Mouse (Mus musculus) right cerebral cortex, postnatal 4 days (tissue): ENCODE measurements around the gene Smu1.

Source experiments
- DNase-seq: peaks from one replicate; pipeline ENCODE4 v3.0.0-alpha.2; 2022

The Smu1 gene

DNA sequence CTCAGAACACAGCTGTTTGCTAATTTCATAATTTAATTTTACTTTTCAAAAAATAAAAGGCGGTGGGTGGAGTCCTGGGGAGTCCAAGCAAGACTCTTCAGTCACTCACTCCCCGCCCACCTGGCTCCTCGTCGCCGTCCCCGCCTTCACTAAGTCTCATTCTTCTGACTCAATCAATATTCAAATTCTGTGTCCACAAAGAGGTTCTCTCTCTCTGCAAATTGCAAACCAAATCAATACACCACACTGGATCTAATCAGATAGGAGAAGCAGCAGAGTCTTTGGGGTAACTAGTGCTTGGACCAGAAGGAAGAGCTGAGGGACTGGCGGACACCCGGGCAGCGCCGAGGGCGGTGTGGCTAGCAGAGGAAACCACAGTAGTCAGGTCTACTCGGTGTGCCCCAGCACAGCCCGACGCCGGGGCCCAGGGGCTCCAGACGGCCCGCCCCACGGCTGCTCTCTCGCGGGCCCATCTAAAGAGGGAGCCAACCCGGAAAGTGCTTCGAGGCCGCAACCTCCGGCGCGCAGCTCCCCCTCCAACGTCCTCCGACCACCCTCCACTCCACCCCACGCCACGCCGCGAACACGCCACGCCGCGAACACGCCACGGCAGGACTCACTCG, 455 bp downstream of the Smu1 start:
- no peak for DNase-seq

DNA sequence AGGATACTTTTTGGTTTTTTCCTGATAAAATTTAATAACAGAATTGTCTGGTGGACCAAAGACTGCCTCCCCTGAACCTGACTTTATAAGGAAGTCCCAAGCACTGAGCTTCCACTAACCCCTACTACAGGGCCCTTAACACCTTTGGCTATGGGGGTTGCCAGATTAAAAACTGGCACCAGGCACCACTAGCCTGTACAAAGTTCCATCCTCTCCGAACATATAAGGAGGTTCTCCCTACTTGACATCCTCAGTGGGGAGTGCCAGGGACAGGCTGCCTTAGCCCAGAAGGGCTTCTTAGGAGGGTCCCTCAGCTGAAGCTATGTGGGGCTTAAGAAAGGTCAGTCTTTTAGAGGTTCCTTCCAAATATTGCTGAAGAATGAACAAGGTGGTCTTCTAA, 22.4 kb downstream of the Smu1 start:
- no peak for DNase-seq

DNA sequence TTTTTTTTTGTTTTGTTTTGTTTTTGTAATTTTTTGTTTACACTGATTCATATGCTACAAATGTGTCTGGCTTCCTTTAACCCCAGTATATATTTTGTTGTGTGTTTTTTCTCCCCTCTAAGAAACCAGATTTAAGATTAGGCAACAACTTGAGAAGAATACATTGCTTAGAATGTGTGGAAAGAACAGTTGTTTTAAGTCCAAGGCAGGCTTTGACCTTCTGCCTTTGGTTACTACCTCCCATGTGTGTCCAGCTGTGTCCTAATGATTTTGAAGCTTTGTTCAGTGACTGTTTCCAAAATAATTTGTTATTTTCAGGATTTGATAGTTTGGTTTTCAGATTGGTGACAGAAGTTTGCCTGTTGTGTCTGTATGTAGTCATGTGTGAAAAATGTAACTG, 26.5 kb downstream of the Smu1 start:
- DNase-seq = no peak

DNA sequence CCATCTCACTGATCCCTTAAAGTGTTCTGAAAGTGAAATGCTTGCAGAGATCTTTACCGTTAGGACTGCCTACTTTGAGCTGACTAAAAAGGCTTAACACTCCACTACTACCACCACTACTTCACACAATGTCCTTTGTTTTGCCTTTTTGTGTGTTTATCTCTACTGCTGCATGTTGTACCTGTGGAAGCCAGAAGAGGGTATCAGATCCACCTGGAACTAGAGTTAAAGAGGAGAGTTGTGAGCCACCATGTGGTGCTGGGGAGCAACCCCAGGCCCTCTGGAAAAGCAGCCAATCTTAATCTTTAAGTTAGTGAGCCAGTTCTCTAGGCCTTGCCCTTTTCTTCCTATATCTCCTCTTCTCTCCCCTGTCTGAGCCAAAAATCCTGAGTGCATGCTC, 30.5 kb downstream of the Smu1 start:
- no peak for DNase-seq

DNA sequence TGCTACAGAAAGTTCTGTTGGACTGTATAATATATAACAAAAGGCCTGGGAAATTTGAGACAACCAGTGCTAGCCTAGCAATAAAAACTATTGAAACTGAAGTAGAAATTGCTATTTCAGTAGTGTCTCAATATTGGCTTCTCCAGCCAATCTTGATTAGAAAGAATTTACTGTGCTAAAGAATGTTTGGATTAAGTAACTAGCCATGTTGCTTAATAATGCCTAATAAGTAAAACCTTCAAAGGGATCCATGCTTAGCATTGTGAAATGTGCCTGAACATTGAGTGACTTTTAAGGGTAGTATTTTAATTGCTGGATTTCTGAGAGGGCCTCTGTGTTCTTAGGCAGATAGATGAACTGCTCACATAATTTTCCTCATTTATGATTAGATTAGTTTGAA, 32.2 kb downstream of the Smu1 start:
- DNase-seq = no peak

DNA sequence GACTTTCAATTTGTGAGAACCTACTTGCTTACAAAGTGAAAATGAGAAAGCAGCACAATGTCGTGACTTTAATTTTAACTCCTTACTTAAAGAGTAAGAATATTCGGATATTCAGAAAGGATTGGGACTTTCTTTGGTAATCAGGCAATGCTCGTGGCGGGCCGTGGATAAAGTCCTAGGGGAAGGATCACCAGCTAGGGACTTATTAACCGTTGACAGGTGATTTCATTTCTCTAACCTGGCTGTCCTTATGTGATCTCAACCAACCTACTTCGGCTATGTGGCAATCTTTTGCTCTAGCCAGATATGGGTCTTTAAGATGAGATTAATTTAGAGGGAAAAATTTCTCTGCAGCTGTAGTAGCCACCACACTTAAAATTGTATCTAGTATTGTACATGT, 32.6 kb downstream of the Smu1 start:
- no peak for DNase-seq

DNA sequence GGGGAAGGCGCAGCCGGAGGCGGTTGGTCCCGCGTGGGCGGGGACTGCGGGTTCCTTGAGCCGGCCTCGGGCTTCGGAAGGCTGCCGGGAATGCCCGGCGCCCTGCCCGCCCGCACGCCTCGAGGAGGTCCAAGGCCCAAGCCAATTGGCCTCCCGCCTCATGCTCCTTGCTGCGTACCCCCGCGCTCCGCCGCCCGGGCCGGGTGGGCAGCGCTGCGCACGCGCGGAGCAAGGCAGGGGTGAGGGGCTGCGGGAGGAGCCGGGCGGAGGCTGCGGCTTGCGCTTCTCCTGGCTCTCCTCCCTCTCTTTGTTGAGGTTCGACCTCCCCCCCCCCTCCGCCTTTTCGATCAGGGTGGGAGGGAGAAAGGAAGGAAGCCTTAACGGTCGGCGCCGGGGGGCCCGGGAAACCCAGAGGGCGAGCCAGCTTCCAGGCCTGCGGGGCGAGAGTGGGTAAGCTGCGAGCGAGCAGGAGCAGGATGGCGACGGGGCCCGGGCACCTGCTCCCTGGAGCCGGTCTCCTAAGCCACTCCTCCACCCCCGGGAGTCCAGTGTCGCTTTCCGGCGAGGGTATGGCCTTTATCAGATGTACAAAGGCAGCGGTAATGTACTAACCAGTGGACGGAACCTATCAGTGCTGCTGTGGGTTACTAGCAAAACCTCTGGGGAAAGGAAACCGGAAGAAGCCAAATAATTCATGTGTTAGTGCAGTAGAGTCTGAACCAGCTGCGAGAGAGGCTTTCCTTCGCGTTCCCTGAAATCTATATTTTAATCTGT, 34.8 kb downstream of the Smu1 start:
- peak; percentile 85 for DNase-seq

DNA sequence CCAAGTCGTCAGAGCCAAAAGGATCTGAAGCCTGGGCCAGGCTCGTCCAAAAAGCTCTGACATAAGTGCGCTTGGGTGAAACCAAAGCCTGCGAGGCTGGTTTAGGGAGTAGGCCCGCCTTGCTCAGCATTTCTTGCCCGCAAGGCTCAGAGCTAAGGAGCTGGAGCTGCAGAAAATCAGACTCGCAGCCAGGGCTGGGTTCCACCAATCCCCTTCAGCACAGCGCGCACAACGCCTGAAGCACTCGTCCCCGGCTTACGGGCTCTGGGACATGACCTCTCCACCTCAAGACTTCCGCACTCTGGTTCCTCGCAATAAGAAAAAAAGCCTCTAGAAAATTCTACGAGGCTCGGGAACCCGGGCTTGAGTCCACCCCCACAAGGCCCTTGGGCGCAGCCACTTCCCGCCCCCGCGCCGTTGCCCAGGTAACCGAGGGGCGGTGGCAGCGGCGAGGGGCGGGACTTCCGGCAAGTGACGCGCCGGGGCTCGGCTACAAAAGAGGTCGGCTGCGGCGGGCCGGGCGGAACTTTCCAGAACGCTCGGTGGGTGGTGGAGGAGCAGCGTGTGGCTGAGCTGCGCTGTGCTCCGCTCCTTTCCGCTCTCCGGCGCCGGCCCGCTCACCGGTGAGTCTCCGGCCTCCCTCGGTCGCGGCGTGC, 35.6 kb downstream of the Smu1 start, which contains the start of gene Dnaja1:
Dnaja1 (plus strand) TSS at position 140 of the 656 bp plus-strand sequence.
- DNase-seq = peak; percentile 99

DNA sequence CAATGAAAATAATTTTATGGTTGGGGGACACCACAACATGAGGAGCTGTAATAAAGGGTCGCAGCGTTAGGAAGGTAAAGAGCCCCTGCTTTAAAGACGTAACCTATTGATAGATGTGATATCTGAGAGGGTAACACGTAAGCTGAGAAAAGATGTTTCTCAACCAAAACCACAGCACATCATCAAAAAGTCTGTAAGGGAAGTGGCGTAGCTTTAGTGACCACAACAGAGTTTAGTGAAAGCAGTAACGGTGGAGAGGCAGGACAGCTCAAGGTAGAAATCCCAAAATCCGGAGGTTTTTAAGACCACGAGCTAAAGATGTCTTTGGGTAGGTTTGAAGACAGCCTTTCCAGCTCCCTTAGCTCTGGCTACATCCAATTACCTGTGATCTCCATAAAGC, 36.8 kb downstream of the Smu1 start:
- no peak for DNase-seq

DNA sequence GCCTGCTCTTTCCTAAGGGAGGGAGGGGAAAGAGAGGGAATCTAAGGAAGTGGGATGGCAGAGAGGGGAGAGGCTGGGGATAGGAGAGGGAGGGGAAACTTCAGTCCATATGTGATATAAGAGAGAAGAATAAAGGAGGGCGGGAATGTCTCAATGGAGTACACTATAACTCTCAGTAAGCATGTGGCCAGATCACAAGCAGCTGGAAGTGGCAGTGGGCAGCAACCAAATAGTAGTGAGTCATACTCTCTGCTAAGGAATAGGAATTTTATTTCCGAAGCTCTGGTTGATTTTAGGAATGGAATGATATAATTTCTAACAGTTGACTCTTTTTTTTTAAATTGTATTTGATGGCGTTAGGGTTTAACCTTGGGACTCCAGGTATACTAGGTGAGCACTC, 40.6 kb downstream of the Smu1 start:
- no peak for DNase-seq

DNA sequence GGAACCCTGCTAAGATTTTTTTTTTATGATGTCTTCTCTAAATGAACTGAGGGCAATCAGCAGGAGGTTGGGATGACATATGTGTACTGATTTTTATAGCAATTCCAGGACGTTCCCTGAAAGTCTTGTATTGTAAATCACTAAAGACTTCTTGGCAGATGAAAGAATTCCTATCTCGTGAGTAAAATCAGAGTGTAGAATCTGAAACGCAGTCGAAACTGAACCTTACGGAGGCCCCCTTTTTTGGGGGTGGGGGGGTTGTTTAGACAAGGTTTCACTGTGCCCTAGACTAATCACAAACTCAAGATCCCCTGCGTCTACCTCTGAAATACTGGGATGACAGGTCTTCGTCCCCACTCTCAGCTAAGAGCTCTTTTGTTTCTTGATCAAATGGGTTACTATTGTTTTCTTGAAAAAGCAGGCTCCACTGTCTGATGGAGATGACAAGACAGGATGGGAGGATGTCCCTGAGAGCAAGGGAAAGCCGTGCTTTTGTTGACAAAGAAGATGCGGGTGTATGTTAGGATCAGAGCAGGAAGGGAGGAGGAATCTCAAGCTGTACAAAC, 53.9 kb downstream of the Smu1 start:
- DNase-seq = no peak

DNA sequence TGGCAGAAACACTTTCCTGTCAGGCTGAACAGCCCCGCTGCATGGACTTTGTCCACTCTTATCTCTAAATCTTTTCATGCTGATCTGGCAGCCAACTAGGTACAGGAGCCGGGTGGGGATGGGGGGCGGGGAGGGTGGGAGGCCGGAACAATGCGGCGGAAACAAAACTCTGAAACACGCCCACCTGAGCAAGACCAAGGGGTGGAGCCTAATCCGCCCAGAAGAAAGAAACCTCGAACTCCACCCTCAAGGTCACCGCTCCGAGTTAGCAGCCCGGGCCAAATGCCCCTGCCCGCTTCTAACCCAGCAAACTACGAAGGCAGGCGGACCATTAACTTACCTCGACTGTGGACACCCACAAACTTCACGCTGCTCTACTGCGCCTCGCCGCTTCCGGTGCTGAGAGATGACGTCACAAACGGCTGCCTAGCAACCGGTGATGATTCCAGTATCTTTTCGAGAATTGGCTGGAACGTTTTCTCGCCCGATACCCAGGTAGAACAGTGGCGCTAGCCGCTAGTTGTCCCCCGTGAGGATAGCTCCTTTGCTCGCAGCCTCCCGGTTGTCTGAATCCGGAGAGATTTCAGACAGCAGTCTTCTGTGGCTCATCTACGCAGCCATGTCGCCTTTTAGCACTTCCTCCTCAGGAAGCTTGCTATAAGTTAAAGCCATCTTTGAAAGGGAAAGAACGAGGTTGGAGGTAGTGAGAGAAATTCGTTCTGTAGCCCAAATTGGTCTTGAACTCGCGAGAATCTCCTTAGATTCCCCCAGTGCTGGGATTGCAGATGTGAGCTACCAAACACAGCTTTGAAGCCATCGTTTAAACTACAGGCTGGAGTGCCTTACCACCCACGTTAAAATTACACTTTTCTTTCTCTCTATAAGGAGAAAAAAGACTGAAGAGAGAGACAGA, 54.7 kb downstream of the Smu1 start, which contains the start of gene Aptx:
Aptx (minus strand) TSS at position 398 of the 913 bp plus-strand sequence.
- peak; percentile 92 for DNase-seq

DNA sequence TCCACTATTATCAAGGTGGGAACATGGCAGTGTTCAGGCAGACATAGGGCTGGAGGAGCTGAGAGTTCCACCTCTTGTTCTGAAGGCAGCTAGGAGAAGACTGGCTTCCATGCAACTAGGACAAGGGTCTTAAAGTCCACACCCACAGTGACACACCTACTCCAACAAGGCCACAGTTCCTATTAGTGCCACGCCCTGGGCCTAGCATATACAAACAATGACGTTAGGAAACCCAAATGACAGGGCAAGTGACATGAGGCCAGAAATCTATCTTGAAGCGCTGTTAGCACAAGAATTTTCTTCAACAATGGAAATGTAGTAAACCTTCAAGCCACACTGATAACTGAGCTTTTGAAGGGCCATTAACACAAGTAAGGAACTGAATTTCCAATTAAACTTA, 55.9 kb downstream of the Smu1 start:
- no peak for DNase-seq

DNA sequence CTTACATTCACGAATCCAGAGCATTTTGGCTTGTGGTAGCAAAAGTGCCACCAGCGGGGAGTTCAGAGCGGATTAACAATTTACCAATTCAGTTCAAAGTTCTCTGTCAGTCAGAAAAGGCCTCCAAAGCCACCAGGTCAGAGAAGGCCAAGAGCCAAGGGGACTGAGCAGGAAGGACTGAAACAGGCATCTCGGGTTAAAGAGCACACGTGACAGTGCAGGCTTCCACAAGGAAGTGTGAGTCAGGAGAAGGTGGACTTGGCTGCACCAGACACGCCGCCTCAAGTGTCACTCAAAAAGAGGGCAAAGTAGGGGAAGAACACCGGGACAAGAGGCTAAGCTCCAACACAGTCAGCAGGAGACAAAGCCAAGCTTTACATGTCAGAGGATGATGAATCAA, 57.5 kb downstream of the Smu1 start:
- DNase-seq = no peak

DNA sequence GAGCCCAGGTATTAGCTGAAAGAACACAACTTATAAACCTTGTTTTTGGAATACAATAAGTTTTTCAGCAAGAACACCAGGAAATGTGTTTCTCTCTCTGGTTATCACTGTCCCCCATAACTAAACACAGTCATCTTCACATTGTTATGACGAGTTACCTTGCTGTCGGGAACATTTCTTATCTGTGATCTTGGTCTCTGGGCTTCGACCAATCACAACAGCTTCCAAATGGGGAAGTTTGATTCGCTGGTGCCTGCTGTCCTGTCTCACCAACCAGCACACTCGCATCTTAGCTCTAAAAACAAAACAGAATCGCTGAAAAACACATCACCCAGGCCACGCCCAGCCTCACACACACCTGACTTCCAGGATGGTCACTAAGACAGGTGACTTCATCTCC, 60.7 kb downstream of the Smu1 start:
- DNase-seq = no peak

DNA sequence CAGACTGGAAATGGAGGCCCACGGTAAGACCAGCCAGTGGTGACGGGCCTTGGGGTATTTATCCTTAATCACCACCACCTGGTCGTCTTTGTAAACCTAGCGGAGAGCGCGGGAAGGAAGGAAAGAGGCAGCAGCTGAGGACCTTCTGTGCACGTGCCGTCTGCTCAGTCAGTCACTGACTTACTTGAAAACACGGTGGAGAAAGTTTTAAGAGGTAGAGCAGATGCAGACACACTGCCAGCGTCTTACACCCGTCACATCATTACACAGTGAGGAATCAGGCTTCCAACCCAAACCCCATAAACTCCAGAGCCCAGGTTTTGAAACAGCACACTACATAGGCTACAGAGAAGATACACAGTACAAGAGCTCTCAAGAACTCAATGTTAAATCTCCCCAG, 66.6 kb downstream of the Smu1 start:
- no peak for DNase-seq
